Mouse (Mus musculus) gastrocnemius, postnatal 25 days (tissue): ENCODE results near the gene Sltm. TPM values are rescaled to one million over a fixed set of nuclear protein-coding genes. Genes with fewer than 3 reads are reported as not detected.

Source experiments
- total RNA-seq, 2 experiments: library from RNA; stranded (reverse); gene quantifications; 1 replicate in 1 of 2; 2 replicates in 1 of 2; pipeline ENCODE4 v1.2.3; 2021

The Sltm gene
- total RNA-seq, 2 experiments from 2014 or later = 13.7 to 14.8 TPM

Other genes starting within 250 kb of the Sltm start
- gene Ccnb2, start 121.2 kb upstream of the Sltm start, total RNA-seq = under 1 TPM; 0.69 to 0.86 TPM
- 10 to 100 TPM; 12.0 to 12.2 TPM for gene Rnf111, start 39.0 kb upstream of the Sltm start, total RNA-seq
- gene Gm10642, start 113.5 kb downstream of the Sltm start, total RNA-seq = under 1 TPM in 1 of 2 experiments, not detected in 1; 0.21 TPM
- gene Mindy2, start 114.4 kb downstream of the Sltm start, total RNA-seq = 10 to 100 TPM; 14.8 to 15.2 TPM
- gene Adam10, start 136.2 kb downstream of the Sltm start, total RNA-seq = 10 to 100 TPM; 16.2 to 19.2 TPM